Mouse (Mus musculus): Measurements from ENCODE around the gene Fzr1.

DNA sequence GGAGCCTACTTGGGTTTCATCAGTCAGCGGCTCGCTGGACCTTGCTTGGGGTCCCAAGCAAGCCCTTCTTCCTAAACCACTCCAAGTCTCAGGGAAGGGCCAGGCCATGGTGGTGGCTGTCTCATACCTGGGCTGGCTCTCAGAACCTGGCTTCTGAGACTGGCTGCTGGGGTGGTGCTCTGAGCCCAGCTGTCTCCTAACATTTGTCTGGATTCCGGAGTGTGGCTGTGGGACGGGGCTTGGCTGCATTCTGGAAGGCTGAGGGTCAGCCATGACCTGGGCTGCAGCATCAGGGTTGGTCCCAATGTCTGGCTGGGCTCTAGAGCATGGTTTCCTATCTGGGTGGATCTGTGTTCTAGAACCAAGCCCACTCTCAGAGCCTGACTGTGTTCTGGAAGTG is 41.8 kb downstream of the Fzr1 start:
- no peak for TF ChIP-seq CTCF (IDR thresholded peaks at IDR 0.05; ENCODE audit: low read depth, low read length)
- no peak for TF ChIP-seq POLR2A (IDR thresholded peaks at IDR 0.05; ENCODE audit: insufficient read depth, low read length)
- no peak for TF ChIP-seq EP300 (IDR thresholded peaks at IDR 0.05; ENCODE audit: insufficient read depth, low read depth, low read length)
